ENCODE assay signal across 12 mouse cellular contexts in genomic region chr7:132764896-132765491, GRCm38 (mm10). TPM values are rescaled to one million over a fixed set of nuclear protein-coding genes. Genes with fewer than 3 reads are reported as not detected.
A peak's percentile ranks its signal among the peaks of the same experiment; 100 is the strongest.
DNase-seq lines count a peak whose midpoint lies in the region; ATAC-seq and TF ChIP-seq lines count a peak whose summit lies in the region.
"Had no signal": no experiment of that assay in that cellular context is flagged by ENCODE, and none has a peak within 500 bp of the region (broad histone marks: within the 10 kb centered on the region; RNA-seq: fewer than 3 reads in every experiment).

No protein-coding gene starts in this region.

- H3K27ac ChIP-seq in kidney, postnatal 0 days, result peak overlapping the region; percentile 39; the same call in 1 of the 2 replicates
- peak overlapping the region; percentile 64 for H3K27ac ChIP-seq in brown adipose tissue, adult 24 weeks (replicated peaks; ENCODE audit: low read depth, low read length)
- H3K27ac ChIP-seq in liver, embryonic 14.5 days, result peak overlapping the region; percentile 85
- H3K27ac ChIP-seq: neural tube, embryonic 15.5 days had no signal

- TF ChIP-seq EP300 in liver, embryonic 14.5 days (IDR thresholded peaks at IDR 0.05; ENCODE audit: low read depth), result no peak

- H3K4me2 ChIP-seq in kidney, postnatal 0 days (ENCODE audit: low read length), result no peak overlapping the region
- no peak overlapping the region; the same call in 1 of the 2 replicates for H3K4me2 ChIP-seq in liver, embryonic 14.5 days (ENCODE audit: low read depth)
- H3K4me2 ChIP-seq: neural tube, embryonic 15.5 days had no signal

- H3K27me3 ChIP-seq in kidney, postnatal 0 days (ENCODE audit: insufficient read depth, low read length), result no peaks in the 10 kb centered on the region
- no peaks in the 10 kb centered on the region for H3K27me3 ChIP-seq in liver, embryonic 14.5 days (ENCODE audit: control insufficient read depth, insufficient read depth, low read length)
- H3K27me3 ChIP-seq: neural tube, embryonic 15.5 days had no signal

- no peak overlapping the region for H3K4me3 ChIP-seq in kidney, postnatal 0 days (replicated peaks; ENCODE audit: low read depth, low read length)
- H3K4me3 ChIP-seq in brown adipose tissue, adult 24 weeks (ENCODE audit: insufficient read depth, low read depth, low read length), result no peak overlapping the region
- no peak overlapping the region for H3K4me3 ChIP-seq in liver, embryonic 14.5 days (ENCODE audit: insufficient read depth in 1 of 2, low read depth in 2 of 2, low read length in 2 of 2)
- H3K4me3 ChIP-seq in lung, adult 2 months (replicated peaks; ENCODE audit: extremely low read depth, low read depth, low read length), result no peak overlapping the region
- H3K4me3 ChIP-seq: neural tube, embryonic 15.5 days had no signal

- H3K36me3 ChIP-seq in kidney, postnatal 0 days (ENCODE audit: insufficient read depth, low read length), result peaks cover 6% of the 10 kb centered on the region; the same call in 1 of the 2 replicates
- H3K36me3 ChIP-seq in liver, embryonic 14.5 days (replicated peaks; ENCODE audit: control insufficient read depth, insufficient read depth, low read depth), result peaks cover 66% of the 10 kb centered on the region
- H3K36me3 ChIP-seq: neural tube, embryonic 15.5 days had no signal

- 71% methylated on average over 4 of the region's 4 CpGs for WGBS in kidney, postnatal 0 days
- WGBS in liver, embryonic 14.5 days (ENCODE audit: insufficient replicate concordance), result 68% methylated on average over 4 of the region's 4 CpGs
- WGBS in lung, adult 2 months, result 55% methylated on average over 4 of the region's 4 CpGs

- H3K4me1 ChIP-seq in kidney, postnatal 0 days (replicated peaks; ENCODE audit: insufficient read depth, low read length), result peaks cover 7% of the 10 kb centered on the region; the same call in 1 of the 2 replicates
- peaks cover 44% of the 10 kb centered on the region for H3K4me1 ChIP-seq in brown adipose tissue, adult 24 weeks (ENCODE audit: control insufficient read depth, insufficient read depth, insufficient read length, low read length)
- H3K4me1 ChIP-seq in liver, embryonic 14.5 days (replicated peaks; ENCODE audit: control insufficient read depth in 2 of 2, insufficient read depth in 2 of 2, low read length in 1 of 2), result peaks cover 52 to 56% of the 10 kb centered on the region in 2 experiments
- peaks cover 30% of the 10 kb centered on the region for H3K4me1 ChIP-seq in lung, adult 2 months (ENCODE audit: control insufficient read depth, insufficient read depth, low read length)

- DNase-seq in kidney, postnatal 0 days (ENCODE audit: low spot score), result peak; percentile 37
- no peak for DNase-seq in kidney, postnatal 25 days
- peak; percentile 71 for DNase-seq in CD4-positive, CD25-positive, alpha-beta regulatory T cell, adult 2 months (ENCODE audit: low read depth, low spot score)
- DNase-seq in liver, embryonic 14.5 days (ENCODE audit: low read depth in 3 of 3, low spot score in 3 of 3), result no peak
- no peak for DNase-seq in cerebellum, adult 18-20 months
- DNase-seq in lung, adult 2 months, result no peak
- DNase-seq: cerebellum, postnatal 10 days; heart, postnatal 10 days had no signal

- H3K9me3 ChIP-seq in kidney, postnatal 0 days (replicated peaks; ENCODE audit: low read length), result no peaks in the 10 kb centered on the region
- H3K9me3 ChIP-seq in liver, embryonic 14.5 days (ENCODE audit: control insufficient read depth, low read length), result no peaks in the 10 kb centered on the region
- H3K9me3 ChIP-seq: neural tube, embryonic 15.5 days had no signal

- no peak overlapping the region for H3K9ac ChIP-seq in kidney, postnatal 0 days (ENCODE audit: low read depth, low read length)
- H3K9ac ChIP-seq in liver, embryonic 14.5 days (replicated peaks), result no peak overlapping the region
- H3K9ac ChIP-seq: neural tube, embryonic 15.5 days had no signal

- TF ChIP-seq CTCF in kidney, postnatal 0 days (IDR thresholded peaks at IDR 0.05; ENCODE audit: low read depth), result no peak
- no peak for TF ChIP-seq CTCF in liver, embryonic 14.5 days (IDR thresholded peaks at IDR 0.05; ENCODE audit: low read depth)
- no peak for TF ChIP-seq CTCF in lung, adult 2 months (IDR thresholded peaks at IDR 0.05; ENCODE audit: insufficient read depth, low read length)

- no peak for TF ChIP-seq POLR2A in lung, adult 2 months (IDR thresholded peaks at IDR 0.05; ENCODE audit: borderline replicate concordance, extremely low read depth, low read depth, low read length)

- ATAC-seq in kidney, postnatal 0 days (replicated peaks; ENCODE audit: low FRiP score, low read depth), result no peak
- ATAC-seq in liver, embryonic 14.5 days (ENCODE audit: insufficient read depth), result no peak
- ATAC-seq in cerebellum, adult (ENCODE audit: insufficient number of reproducible peaks, low FRiP score, low TSS enrichment), result no peak
- ATAC-seq: hindbrain, embryonic 16.5 days had no signal

RNA-seq across cellular contexts. Expression of gene Fam53b, which starts 48.7 kb away (rescaled TPM):
- polyA plus RNA-seq in kidney, postnatal 0 days (2015; fragmentation: Nextera tagmentation; extraction: Ambion mirVana), result 17.1 and 17.5 TPM in 2 replicates
- 44.1 and 50.2 TPM in 2 replicates for polyA plus RNA-seq in brown adipose tissue, adult 24 weeks (2012; ENCODE audit: insufficient read depth, insufficient read length, missing spikeins)
- polyA plus RNA-seq in liver, embryonic 14.5 days (2012; rRNA removed), result 12.9 and 14.7 TPM in 2 replicates
- polyA plus RNA-seq in liver, embryonic 14.5 days (2014; fragmentation: Nextera tagmentation; extraction: Ambion mirVana), result 20.0 and 22.2 TPM in 2 replicates
- 79.4 and 80.3 TPM in 2 replicates for polyA plus RNA-seq in lung, adult 2 months (2012; rRNA removed)

Comparison
In these comparisons a context has a peak if more than half of its experiments do, and no peak if none do; other contexts are left out.
1. DNase-seq: peak in kidney, postnatal 0 days (single experiment) and CD4-positive, CD25-positive, alpha-beta regulatory T cell, adult 2 months (single experiment); none in kidney, postnatal 25 days (0 of 2), liver, embryonic 14.5 days (0 of 3), cerebellum, adult 18-20 months (0 of 2) and lung, adult 2 months (single experiment).
2. Peak in every context shown above with its lines, with median percentiles within 50 percentile points of each other: H3K27ac ChIP-seq.